ENCODE assay signal across 8 mouse cellular contexts in genomic region chr9:108479721-108480351, GRCm38 (mm10). TPM values are rescaled to one million over a fixed set of nuclear protein-coding genes. Genes with fewer than 3 reads are reported as not detected.
DNase-seq lines count a peak whose midpoint lies in the region; ATAC-seq and TF ChIP-seq lines count a peak whose summit lies in the region.

TSS of gene Lamb2 (plus strand) at chr9:108479736.

- 15% methylated on average over 10 of the region's 10 CpGs for WGBS in kidney, adult 2 months
- 29% methylated on average over 10 of the region's 10 CpGs for WGBS in liver, embryonic 14.5 days (ENCODE audit: insufficient replicate concordance)
- WGBS in neural tube, embryonic 15.5 days = 9% methylated on average over 10 of the region's 10 CpGs

- H3K4me3 ChIP-seq in kidney, adult 2 months (ENCODE audit: insufficient read depth, low read depth, low read length) = peak within 1 kb of the TSS; percentile 69
- peak within 1 kb of the TSS; percentile 50 to 61 for H3K4me3 ChIP-seq in liver, embryonic 14.5 days (ENCODE audit: insufficient read depth in 1 of 2, low read depth in 2 of 2, low read length in 2 of 2)
- peak within 1 kb of the TSS; percentile 37 for H3K4me3 ChIP-seq in neural tube, embryonic 15.5 days (replicated peaks)

- H3K36me3 ChIP-seq in kidney, adult 2 months (ENCODE audit: control insufficient read depth, insufficient read depth, low read length) = no peaks in the 10 kb centered on the region
- no peaks in the 10 kb centered on the region for H3K36me3 ChIP-seq in liver, embryonic 14.5 days (replicated peaks; ENCODE audit: control insufficient read depth, insufficient read depth, low read depth)
- no peaks in the 10 kb centered on the region for H3K36me3 ChIP-seq in neural tube, embryonic 15.5 days

- H3K9ac ChIP-seq in liver, embryonic 14.5 days (replicated peaks) = no peak within 1 kb of the TSS; the same call in 1 of the 2 replicates
- peak within 1 kb of the TSS; percentile 40 for H3K9ac ChIP-seq in neural tube, embryonic 15.5 days (replicated peaks)

- no peak for TF ChIP-seq EP300 in liver, embryonic 14.5 days (IDR thresholded peaks at IDR 0.05; ENCODE audit: low read depth)

- no peaks in the 10 kb centered on the region for H3K27me3 ChIP-seq in kidney, adult 2 months (replicated peaks; ENCODE audit: control insufficient read depth, insufficient read depth, low read length)
- no peaks in the 10 kb centered on the region; the same call in 1 of the 2 replicates for H3K27me3 ChIP-seq in liver, embryonic 14.5 days (ENCODE audit: control insufficient read depth, insufficient read depth, low read length)
- H3K27me3 ChIP-seq in neural tube, embryonic 15.5 days (replicated peaks) = no peaks in the 10 kb centered on the region

- peak within 1 kb of the TSS; percentile 50 for H3K4me2 ChIP-seq in liver, embryonic 14.5 days (ENCODE audit: low read depth)
- H3K4me2 ChIP-seq in neural tube, embryonic 15.5 days = peak within 1 kb of the TSS; percentile 51

- TF ChIP-seq CTCF in kidney, adult 2 months (conservative IDR thresholded peaks at IDR 0.05; ENCODE audit: insufficient read depth, insufficient read length, low read depth, low read length) = no peak
- no peak for TF ChIP-seq CTCF in liver, embryonic 14.5 days (IDR thresholded peaks at IDR 0.05; ENCODE audit: low read depth)

- peak within 1 kb of the TSS; percentile 74 for H3K27ac ChIP-seq in kidney, adult 2 months (ENCODE audit: insufficient read depth, low read depth, low read length)
- no peak within 1 kb of the TSS for H3K27ac ChIP-seq in liver, embryonic 14.5 days
- H3K27ac ChIP-seq in neural tube, embryonic 15.5 days (replicated peaks) = peak within 1 kb of the TSS; percentile 30

- no peak for ATAC-seq in liver, embryonic 14.5 days (ENCODE audit: insufficient read depth)
- peak; percentile 39; the same call in 1 of the 2 replicates for ATAC-seq in neural tube, embryonic 15.5 days (ENCODE audit: low FRiP score)

- no peak for DNase-seq in layer of hippocampus, adult 18-20 months (ENCODE audit: low spot score in 2 of 2)
- no peak for DNase-seq in layer of hippocampus, adult 11-12 months (ENCODE audit: low spot score)
- DNase-seq in embryo, embryonic 10.5 days (ENCODE audit: low spot score) = peak; percentile 93
- DNase-seq in heart, adult 18-20 months = peak; percentile 76 to 91
- peak; percentile 83 for DNase-seq in kidney, adult 2 months
- DNase-seq in liver, embryonic 14.5 days (ENCODE audit: low read depth in 3 of 3, low spot score in 3 of 3) = no peak
- no peak for DNase-seq in cerebellum, adult 9-10 months

- TF ChIP-seq POLR2A in kidney, adult 2 months (IDR thresholded peaks at IDR 0.05; ENCODE audit: low read depth, low read length) = peak; percentile 49

- H3K9me3 ChIP-seq in liver, embryonic 14.5 days (ENCODE audit: control insufficient read depth, low read length) = no peaks in the 10 kb centered on the region
- H3K9me3 ChIP-seq in neural tube, embryonic 15.5 days (replicated peaks) = no peaks in the 10 kb centered on the region

- 0 out of 2 replicates have a peak, but pooled peaks cover 6% of the 10 kb centered on the region for H3K4me1 ChIP-seq in kidney, adult 2 months (ENCODE audit: control insufficient read depth, insufficient read depth, low read length)
- H3K4me1 ChIP-seq in liver, embryonic 14.5 days (replicated peaks; ENCODE audit: control insufficient read depth in 2 of 2, insufficient read depth in 2 of 2, low read length in 1 of 2) = peaks cover 0 to 6% of the 10 kb centered on the region in 2 experiments; a peak in 1 of 4 replicates
- peaks cover 19% of the 10 kb centered on the region for H3K4me1 ChIP-seq in neural tube, embryonic 15.5 days

RNA-seq across cellular contexts. Expression of gene Lamb2, which starts in this region (rescaled TPM):
- total RNA-seq in layer of hippocampus, adult 18-20 months (2021) = 10 to 100 TPM; 27.5 to 29.5 TPM
- 100 to 1,000 TPM; 334 to 339 TPM for total RNA-seq in heart, adult 18-20 months (2021)
- polyA plus RNA-seq in kidney, adult 2 months (2012; rRNA removed) = 80.4 and 89.1 TPM in 2 replicates
- polyA plus RNA-seq in liver, embryonic 14.5 days (2012; rRNA removed) = 8.3 and 9.1 TPM in 2 replicates
- 4.3 and 5.8 TPM in 2 replicates for polyA plus RNA-seq in liver, embryonic 14.5 days (2014; fragmentation: Nextera tagmentation; extraction: Ambion mirVana)
- polyA plus RNA-seq in neural tube, embryonic 15.5 days (2015; fragmentation: Nextera tagmentation; extraction: Ambion mirVana) = 17.5 and 18.8 TPM in 2 replicates

Comparison
In these comparisons a context has a peak if more than half of its experiments do, and no peak if none do; other contexts are left out.
1. RNA of gene Lamb2 (total RNA-seq): 334 to 339 TPM in heart, adult 18-20 months; 27.5 to 29.5 TPM in layer of hippocampus, adult 18-20 months; every median in the first group is over 10 times any median in the second.
2. DNase-seq: peak in embryo, embryonic 10.5 days (single experiment), heart, adult 18-20 months (2 of 2) and kidney, adult 2 months (single experiment); none in layer of hippocampus, adult 18-20 months (0 of 2), layer of hippocampus, adult 11-12 months (single experiment), liver, embryonic 14.5 days (0 of 3) and cerebellum, adult 9-10 months (single experiment).
3. Peak in every context shown above with its lines, with median percentiles within 50 percentile points of each other: H3K4me3 ChIP-seq.